Mouse (Mus musculus) midbrain, postnatal 0 days (tissue): ENCODE measurements around the gene Fbxo10. TPM values are rescaled to one million over a fixed set of nuclear protein-coding genes. Genes with fewer than 3 reads are reported as not detected.

Experiments used
- ATAC-seq: fragments of 200-750 bp; cut with Nextera tagmentation; 2 replicates; pipeline ENCODE4 v1.8.0; 2017; ENCODE audit warnings: moderate number of reproducible peaks, mild to moderate bottlenecking, moderate TSS enrichment, moderate library complexity; ENCODE audit not compliant: low FRiP score
- DNase-seq: peaks from one replicate; pipeline ENCODE4 v3.0.0-alpha.2; 2015; ENCODE audit warnings: low spot score
- H3K27ac ChIP-seq: fragments of 300-500 bp; sonication (generic); 2 replicates; pipeline ENCODE4 v1.5.1; 2014; ENCODE audit warnings: low read depth, mild to moderate bottlenecking, low read length, mixed read lengths
- H3K27me3 ChIP-seq: fragments of 300-500 bp; sonication (generic); 2 replicates; pipeline ENCODE4 v1.6.1; 2014; ENCODE audit warnings: low read length, control low read depth, mixed read lengths; ENCODE audit not compliant: insufficient read depth
- H3K36me3 ChIP-seq: fragments of 300-500 bp; sonication (generic); 2 replicates; pipeline ENCODE4 v1.6.1; 2014; ENCODE audit warnings: low read length, control low read depth, mixed read lengths; ENCODE audit not compliant: insufficient read depth
- H3K4me1 ChIP-seq: fragments of 300-500 bp; sonication (generic); 2 replicates; pipeline ENCODE4 v1.6.1; 2014; ENCODE audit warnings: mild to moderate bottlenecking, control low read depth, antibody characterized with exemption, low read length, mixed read lengths; ENCODE audit not compliant: insufficient read depth
- H3K4me2 ChIP-seq: fragments of 300-500 bp; sonication (generic); 2 replicates; pipeline ENCODE4 v1.6.1; 2014; ENCODE audit warnings: low read depth, mild to moderate bottlenecking, low read length, mixed read lengths; ENCODE audit not compliant: poor library complexity, severe bottlenecking
- H3K4me3 ChIP-seq: fragments of 300-500 bp; sonication (generic); 2 replicates; pipeline ENCODE4 v1.5.1; 2014; ENCODE audit warnings: low read depth, mild to moderate bottlenecking, low read length, moderate library complexity
- H3K9ac ChIP-seq: fragments of 300-500 bp; sonication (generic); replicated peaks from 2 replicates; pipeline ENCODE4 v1.6.1; 2014; ENCODE audit warnings: mild to moderate bottlenecking, low read length, moderate library complexity, mixed read lengths; ENCODE audit not compliant: poor library complexity, severe bottlenecking
- H3K9me3 ChIP-seq: fragments of 300-500 bp; sonication (generic); 2 replicates; pipeline ENCODE4 v1.6.1; 2016; ENCODE audit warnings: low read length, control low read depth
- CTCF ChIP-seq: IDR thresholded peaks from 2 replicates; pipeline ENCODE4 v1.5.1; 2016; ENCODE audit warnings: antibody characterized with exemption, mild to moderate bottlenecking
- WGBS: fragments of 180-500 bp; shearing (Covaris S2); extraction: QIAGEN DNeasy Blood & Tissue Kit; methylation state at CpG from one replicate; pipeline ENCODE4 v1.1.7; 2014; 5-methylcytosine and 5-hydroxymethylcytosine counted together
- polyA plus RNA-seq: library from polyadenylated mRNA; unstranded; fragments of >200 nt; fragmentation: Nextera tagmentation; extraction: Ambion mirVana; gene quantifications from 2 replicates; pipeline ENCODE4 v1.2.1, GENCODE M21; 2015
- total RNA-seq: library from RNA; depleted of rRNA; stranded (reverse); fragments of >200 nt; gene quantifications from 2 replicates; pipeline ENCODE4 v1.2.3, GENCODE M21; 2014

The Fbxo10 gene
- total and polyA plus RNA-seq, 2 experiments from 2014 or later = 13.7 to 24.6 TPM

DNA sequence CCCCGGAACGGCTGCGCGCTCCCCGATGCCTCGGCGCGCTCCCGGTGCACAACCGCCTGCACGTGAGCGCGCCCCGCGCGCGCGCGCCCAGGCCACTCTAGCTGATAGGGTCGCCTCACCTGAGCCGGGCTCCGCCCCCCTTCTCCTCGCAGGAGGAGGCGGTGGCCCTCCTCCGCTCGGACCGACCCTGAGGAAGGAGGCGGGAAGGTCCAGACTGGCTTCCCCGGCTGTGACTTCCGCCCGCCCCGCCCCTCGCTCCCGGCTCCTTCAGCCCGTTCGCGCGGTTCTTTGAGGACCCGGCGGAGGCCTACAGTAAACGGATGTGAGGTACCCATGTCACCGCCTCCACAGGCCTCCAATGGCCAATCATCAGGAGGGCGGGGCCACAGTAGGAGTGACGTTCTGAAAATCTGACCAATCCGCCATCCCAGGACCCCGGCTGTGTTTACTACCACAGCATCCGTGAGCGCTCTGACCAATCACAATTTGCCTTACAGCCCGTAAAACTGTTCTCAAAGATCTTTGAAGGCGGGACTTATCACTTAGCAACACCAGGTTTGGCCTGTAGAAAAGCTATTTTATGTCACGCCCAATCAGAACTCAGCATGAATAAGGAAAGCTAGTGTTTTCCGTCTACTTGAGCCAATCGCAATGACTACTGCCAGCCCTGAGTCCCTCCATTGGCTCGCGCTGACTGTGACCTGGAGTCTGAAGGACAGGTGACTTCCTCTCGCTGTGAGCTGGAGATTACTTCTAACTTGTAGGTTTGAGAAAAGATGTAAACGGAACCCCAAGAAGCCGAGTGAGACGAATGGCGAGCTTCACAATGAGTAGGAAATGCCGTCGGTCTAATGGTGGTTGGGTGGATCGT lies 72.1 kb downstream of the Fbxo10 start, which contains the start of gene Zbtb5:
Gene Zbtb5 (minus strand): TSS at position 308 of the 871 bp plus-strand sequence.
- WGBS = under 1% methylated on average over 55 of the region's 63 CpGs
- Histone ChIP-seq H3K36me3 (no peaks in the 10 kb centered on the region), H3K4me1 (peaks cover 8% of the 10 kb centered on the region; the same call in 1 of the 2 replicates), H3K9ac (peak within 1 kb of the TSS; percentile 86), H3K27ac (peak within 1 kb of the TSS; percentile 86), H3K4me3 (peak within 1 kb of the TSS; percentile 68), H3K27me3 (no peaks in the 10 kb centered on the region), H3K4me2 (peak within 1 kb of the TSS; percentile 86), H3K9me3 (no peaks in the 10 kb centered on the region)
- TF ChIP-seq CTCF = no peak
- ATAC-seq (peak; percentile 99), DNase-seq (peak; percentile 100)

DNA sequence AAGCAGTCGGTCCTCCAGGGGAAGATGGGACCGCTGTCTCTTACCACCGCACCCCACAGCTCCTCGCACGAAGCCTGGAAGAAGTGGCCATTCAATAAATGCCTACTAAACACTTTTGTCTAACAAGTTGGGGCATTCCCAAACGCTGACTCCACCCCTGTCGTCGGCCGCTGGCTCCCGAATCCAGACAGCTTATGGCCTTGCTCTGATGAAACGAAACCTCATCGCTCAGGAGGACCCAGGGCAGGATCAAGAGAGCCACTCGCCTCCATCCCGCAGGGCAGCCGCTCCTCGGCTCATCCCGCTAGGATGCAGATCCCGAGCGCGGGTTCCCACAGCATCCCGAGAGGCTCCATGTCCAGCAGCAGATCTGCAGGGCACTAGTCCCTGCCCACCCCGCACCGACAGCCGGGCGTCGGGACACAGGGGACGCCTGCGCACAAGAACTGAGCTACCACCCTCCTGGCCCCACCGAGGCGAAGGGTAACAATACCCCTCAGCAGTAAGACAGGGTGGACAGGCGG lies 72.8 kb downstream of the Fbxo10 start:
- Histone ChIP-seq H3K4me3 (peak overlapping the region; percentile 65), H3K36me3 (no peaks in the 10 kb centered on the region), H3K27ac (peak overlapping the region; percentile 86), H3K4me1 (peaks cover 8% of the 10 kb centered on the region; the same call in 1 of the 2 replicates), H3K9ac (peak overlapping the region; percentile 86), H3K4me2 (peak overlapping the region; percentile 45), H3K9me3 (no peaks in the 10 kb centered on the region), H3K27me3 (no peaks in the 10 kb centered on the region)
- TF ChIP-seq CTCF = no peak
- ATAC-seq = peak; percentile 71
- WGBS = under 1% methylated on average over 31 of the region's 31 CpGs
- DNase-seq = peak; percentile 60

DNA sequence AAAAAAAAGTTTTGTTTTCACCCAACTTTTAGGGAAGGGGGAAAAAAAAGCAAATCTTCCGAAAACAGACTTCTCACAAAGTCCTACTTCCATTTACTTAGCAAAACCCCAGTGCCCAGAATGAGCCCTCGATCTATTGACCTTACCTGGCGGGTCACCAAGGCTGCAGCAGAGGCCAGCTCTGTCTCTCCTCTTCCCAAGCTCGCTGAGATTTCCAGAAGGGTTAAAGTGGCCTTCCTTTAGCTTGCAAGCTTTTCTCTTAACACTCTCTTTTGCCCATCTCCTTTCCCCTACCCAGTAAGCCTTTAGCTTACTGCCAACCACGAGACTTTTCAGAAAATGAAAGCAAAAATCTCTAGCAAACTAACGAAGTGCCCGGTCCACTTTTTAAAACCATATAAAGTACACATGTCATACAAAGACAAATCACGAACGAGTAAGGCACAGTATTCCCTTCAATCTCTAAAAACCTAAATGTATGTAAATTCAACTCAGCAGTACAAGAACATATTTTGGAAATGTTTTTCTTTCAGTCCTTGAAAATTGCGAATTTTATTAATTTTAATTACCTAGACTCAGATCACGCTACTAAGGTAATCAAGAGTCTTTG lies 73.5 kb downstream of the Fbxo10 start:
- Histone ChIP-seq H3K36me3 (no peaks in the 10 kb centered on the region), H3K27ac (no peak overlapping the region), H3K27me3 (no peaks in the 10 kb centered on the region), H3K4me3 (peak overlapping the region; percentile 65), H3K4me1 (peaks cover 8% of the 10 kb centered on the region; the same call in 1 of the 2 replicates), H3K9me3 (no peaks in the 10 kb centered on the region), H3K9ac (peak overlapping the region; percentile 86; the same call in 1 of the 2 replicates), H3K4me2 (peak overlapping the region; percentile 45)
- no peak for TF ChIP-seq CTCF
- ATAC-seq (no peak), DNase-seq (no peak)
- 9% methylated on average over 11 of the region's 11 CpGs for WGBS

DNA sequence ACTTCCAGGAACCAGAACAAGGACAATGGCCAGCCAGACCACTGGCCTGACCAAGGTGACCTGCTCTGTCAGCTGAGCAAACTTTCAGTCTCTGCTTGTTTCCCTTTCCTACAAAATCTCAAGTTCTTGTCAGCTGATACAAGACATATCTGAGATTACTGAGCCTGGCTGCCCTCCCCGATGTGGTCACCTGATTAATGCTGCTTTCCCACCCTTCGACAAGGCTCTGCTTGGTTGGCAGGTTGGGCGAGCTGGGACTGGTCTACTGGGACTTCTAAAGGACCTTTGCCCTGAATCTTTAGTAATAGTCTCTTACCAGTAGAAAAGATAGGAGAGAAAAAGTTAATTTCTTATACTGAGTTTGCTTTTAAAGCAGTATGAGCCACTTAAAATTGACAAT lies 79.0 kb downstream of the Fbxo10 start:
- no peak overlapping the region for H3K9ac ChIP-seq
- no peaks in the 10 kb centered on the region for H3K36me3 ChIP-seq
- H3K27me3 ChIP-seq = no peaks in the 10 kb centered on the region
- DNase-seq (no peak), ATAC-seq (no peak)
- peaks cover 8% of the 10 kb centered on the region; the same call in 1 of the 2 replicates for H3K4me1 ChIP-seq
- TF ChIP-seq CTCF = no peak
- no peak overlapping the region for H3K4me2 ChIP-seq
- 92% methylated on average over 3 of the region's 3 CpGs for WGBS
- no peak overlapping the region for H3K27ac ChIP-seq
- H3K4me3 ChIP-seq = no peak overlapping the region
- no peaks in the 10 kb centered on the region for H3K9me3 ChIP-seq

DNA sequence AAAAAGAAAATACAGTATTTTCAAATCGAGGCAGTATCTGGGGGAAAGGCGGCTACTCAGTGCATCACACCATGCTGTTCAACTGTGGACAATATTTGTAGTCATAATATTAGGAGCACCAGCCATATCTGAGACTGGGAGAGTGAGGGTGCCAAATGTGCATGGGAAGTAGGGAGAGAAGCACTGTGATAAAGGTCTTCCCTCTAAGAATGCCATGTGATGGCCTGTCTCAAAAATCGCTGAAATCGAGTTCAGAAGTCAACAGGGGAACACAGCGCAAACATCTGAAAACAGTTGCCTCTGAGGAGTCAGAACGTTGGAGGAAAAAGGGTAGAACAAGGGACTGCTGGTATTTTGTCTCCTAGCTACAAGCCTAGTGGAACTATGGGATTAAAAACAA lies 84.4 kb downstream of the Fbxo10 start:
- Histone ChIP-seq H3K36me3 (peaks cover under 1% of the 10 kb centered on the region; the same call in 1 of the 2 replicates), H3K27me3 (no peaks in the 10 kb centered on the region), H3K4me2 (no peak overlapping the region), H3K9ac (no peak overlapping the region), H3K4me3 (no peak overlapping the region), H3K9me3 (no peaks in the 10 kb centered on the region), H3K27ac (no peak overlapping the region), H3K4me1 (peaks cover 4% of the 10 kb centered on the region; the same call in 1 of the 2 replicates)
- 89% methylated on average over 6 of the region's 6 CpGs for WGBS
- DNase-seq = no peak
- ATAC-seq = no peak
- no peak for TF ChIP-seq CTCF
